Mouse (Mus musculus): ENCODE data around the gene Psmd7.

Psmd7 gene

DNA sequence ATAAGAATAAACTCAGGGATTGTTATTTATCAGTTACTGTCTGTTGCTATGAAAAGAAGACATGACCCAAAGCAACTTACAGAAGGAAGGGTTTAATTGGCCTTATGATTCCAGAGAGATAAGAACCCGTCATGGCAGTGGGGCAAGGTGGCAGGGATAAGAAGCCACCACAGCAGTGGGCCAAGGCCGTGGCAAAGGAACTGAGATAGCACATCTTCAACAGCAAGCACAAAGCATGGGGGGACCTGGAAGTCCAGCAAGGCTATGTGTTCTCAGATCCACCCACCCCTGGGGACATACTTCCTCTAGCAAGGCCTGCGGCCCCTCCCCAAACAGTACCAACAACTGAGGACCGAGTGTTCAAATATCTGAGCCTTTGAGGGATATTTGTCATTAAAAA lies 10.6 kb downstream of the Psmd7 start:
- DNase-seq, result no peak

DNA sequence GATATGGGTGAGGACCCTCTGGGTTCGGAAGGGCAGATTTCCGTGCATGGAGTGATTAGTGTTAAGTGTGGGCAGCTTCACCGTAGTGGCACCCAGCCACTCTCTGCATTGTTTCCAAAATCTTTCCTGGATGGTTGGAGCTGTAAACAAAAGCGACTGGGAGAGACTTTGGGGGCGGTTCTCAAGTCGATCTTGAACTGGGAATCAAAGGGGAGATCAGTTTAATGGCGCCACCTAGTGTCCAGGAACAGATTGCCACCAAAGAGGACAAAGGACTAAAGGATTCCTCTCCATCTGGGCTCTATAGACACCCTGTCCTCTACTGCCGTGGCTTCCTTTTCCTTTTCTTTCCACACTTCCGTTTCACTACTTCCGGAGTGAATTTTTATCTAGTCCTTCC lies 11.6 kb downstream of the Psmd7 start:
- DNase-seq, result peak; percentile 90

DNA sequence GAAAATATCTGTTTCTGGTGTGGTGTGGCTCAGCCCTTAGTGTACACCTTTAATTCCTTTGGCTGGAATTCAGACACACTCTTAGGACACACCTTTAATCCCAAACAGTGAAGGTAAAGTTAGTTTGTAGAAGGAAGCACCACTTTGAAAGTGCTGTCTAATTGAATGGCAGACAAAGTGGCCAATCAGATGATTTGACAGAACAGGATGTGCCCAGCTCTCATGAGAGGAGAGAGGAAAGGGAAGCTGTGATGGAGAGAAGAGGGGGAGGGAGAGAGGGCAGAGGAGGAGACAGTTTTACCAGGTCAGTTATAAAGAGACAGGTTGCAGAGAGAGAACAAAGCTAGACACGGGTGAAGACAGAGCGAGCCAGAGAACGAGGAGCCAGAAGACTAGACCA lies 13.5 kb downstream of the Psmd7 start:
- peak; percentile 18 for DNase-seq

DNA sequence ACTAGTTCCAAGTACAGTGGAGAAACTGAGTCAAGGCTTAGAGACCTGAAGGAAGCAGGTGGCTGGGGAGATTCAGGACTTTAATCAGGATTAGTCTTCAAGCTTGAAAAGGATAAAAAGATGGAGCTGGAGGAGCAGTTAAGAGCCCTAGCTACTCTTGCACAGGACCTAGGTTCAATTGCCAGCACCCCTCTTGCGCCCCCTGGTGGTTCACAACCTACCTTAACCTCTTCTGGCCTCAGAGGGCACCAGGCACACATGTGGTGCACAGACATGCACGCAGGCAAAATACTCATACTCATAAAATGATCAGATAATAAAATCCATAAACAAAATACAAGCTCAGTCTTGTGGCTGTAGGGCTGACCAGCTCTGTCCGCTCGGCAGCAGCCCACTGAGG lies 15.8 kb downstream of the Psmd7 start:
- DNase-seq, result peak; percentile 80

DNA sequence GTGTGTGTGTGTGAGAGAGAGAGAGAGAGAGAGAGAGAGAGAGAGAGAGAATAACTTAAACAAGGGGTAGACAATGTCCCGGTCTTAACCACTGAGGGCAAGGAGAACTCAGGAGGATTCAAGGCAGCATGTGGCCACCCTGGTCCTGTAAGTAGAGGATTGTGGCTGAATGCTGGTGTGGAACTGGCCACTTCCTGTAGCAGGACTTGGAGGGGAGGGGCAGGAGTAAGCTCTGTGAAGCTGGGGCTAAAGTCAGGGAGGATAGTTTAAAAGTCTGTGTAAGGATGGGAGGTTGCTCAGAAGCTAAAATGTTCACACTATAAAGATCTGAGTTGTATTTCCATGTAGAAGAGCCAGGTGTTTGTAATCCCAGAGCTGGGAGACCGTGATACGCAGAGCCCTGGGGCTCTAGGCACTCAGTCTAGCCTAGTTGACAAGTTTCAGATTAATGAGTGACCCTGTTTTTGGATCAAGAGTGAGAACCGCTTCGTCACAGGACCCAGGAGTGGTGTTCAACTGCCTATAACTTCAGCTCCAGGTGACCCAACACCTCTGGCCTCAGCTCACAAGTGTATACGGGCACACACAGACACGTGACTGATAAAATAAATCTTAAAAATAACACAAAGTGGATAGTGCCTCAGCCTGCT lies 16.7 kb downstream of the Psmd7 start:
- DNase-seq, result no peak

DNA sequence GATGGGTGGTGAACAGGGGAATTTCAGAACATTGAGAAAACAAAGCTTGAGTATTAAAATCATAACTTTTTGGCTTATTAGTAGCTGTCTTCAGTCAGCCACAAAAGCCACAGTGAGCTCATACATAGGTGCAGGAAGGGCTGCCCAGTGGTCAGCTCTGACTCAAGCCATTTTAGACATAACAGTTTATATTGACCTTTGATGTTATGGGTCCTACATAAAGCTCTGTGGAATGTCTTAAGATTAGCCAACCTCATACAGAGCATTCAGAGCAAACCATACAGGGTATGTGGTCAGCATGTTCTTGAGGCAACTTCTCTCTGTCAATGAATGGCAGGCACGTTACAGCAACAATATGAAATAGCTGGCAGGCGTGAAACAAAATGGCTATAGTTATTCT lies 17.2 kb downstream of the Psmd7 start:
- DNase-seq, result no peak

DNA sequence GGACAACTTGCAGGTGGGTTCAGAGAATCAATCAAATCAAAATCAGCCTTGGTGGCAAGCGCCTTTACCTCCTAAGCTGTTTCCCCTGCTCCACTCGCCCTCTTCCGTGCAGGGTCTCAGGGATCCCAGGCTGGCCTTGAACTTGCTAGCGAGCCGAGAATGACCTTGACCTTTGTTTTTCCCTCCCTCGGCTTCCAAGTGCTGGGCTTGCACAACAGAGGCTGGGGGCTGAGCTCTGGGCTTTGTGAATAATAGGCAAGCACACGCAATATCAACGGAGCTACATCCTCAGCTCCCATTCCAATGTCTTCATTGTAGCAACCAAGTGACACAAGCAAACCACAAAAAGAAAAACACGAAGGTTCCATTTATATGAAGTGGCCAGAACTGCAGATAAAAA lies 26.1 kb downstream of the Psmd7 start:
- DNase-seq, result no peak

DNA sequence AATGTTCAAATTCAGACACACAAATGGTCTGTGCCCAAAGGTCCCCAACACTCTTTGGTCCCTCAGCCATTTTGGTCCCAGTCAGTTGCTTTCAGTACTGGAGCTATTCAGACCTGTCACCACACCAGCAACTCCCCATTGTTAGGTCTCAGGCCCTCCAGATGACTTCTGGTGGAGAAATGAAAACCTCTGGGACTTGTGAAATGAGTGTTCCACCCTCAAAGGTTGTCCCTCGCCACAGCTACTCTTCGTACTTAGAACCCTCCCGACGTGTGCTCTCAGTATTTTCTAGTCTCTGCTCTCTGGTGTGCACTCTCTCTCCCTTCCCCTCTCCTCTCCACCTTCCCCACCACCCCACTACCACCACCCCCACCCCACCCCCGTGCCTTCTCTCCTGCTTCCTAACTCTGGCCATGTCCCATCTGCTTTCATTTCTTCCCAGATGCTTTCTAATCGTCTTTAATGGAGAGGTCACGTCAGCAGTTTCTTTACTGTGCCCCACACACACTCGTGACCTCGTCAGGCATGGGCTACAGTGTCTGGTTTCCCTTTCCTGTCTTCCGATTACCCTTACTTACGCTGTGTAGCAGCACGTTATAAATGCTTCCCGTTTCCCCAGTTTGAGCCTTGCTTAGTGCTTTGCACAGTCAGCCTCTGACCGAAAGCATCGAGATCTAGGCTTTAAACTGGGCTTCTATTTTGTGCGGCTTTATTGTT lies 27.3 kb downstream of the Psmd7 start:
- DNase-seq, result no peak

DNA sequence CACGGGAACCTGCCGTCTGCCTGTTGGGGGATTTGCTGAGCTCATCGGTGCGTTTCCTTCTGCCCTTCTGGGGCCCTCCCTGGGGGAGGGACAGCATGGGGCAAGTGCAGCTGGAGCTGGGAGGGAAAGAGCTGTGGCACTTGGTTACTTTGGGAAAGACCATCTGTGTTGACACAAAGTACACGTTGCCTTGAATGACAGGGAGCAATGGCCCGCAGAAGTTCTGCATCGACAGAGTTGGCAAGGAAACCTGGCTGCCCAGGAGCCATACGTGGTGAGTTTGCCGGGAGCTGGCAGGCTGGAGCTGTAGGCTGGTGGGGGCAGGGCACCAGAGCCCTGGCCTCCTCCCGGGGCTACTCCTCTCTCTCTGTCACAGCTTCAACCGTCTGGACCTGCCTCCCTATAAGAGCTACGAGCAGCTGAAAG lies 31.7 kb downstream of the Psmd7 start:
- no peak for DNase-seq

DNA sequence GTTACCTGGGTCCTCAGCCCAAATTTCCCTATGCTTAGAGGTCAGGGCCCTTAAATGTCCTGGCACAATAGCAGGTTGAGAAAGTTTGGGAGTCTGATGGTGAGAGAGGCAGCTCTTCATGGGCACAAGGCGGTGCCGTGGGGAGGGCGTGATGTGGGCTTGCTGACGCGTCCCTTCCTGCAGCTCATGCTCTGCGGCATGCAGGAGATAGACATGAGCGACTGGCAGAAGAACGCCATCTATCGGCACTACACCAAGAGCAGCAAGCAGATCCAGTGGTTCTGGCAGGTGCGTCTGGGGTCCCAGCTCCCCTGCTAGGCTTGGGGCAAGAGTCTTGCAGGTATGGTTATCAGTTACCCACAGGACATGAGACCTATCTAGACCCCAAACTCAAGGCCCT lies 33.0 kb downstream of the Psmd7 start:
- no peak for DNase-seq

DNA sequence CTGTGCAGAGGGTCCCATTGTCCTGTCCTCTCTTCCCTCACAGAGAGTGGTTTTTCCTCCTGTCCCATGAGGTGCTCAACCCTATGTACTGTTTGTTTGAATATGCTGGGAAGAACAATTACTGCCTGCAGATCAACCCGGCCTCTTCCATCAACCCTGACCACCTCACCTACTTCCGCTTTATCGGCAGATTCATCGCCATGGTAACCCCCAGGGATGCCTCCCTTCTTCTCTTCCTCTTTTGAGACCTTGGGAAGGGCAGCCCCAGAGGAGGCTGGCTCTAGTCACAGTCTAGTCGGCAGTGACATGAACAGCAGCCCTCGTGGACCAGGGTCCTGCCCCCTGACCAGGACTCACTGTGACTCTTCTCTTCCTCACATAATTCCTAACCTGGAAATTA lies 36.0 kb downstream of the Psmd7 start:
- no peak for DNase-seq

DNA sequence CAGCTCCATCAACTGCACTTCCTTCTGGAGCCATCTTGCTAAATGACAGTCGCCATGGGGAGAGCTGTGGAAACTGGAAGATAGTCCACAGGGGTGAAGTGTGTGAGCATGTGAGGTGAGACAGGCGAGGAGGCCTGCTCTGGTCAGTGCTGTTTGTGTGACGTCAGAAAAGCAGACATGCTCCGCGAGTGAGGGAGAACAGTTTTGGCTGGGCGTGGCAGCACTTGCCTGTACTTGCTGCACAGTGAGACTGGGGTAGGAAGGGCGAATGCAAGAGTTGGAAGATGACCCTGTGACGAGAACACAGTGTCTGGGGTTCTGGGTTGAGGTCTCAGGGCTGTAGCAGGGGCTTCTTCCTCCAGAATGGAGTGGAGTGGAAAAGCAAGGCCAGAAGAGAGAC lies 41.4 kb downstream of the Psmd7 start:
- DNase-seq, result no peak

DNA sequence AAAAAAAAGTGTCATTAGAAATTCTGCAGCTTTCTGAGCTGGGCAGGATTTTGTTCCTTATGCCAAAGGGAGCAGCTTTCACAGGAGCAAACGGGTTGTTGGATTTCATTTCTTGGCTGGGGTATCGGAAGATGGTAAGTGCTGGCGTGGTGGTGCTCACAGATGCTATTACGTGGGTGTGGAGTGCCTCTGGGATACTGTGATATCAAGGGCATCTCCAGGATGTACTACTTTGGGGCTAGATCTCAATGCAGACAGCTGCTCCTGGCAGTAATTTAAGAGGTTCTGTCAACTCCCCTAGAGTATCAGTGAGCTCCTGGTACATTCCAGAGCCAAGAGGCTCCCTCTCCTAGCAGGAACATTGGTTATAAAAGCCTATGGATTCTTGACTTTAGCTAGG lies 42.1 kb downstream of the Psmd7 start:
- DNase-seq, result no peak

DNA sequence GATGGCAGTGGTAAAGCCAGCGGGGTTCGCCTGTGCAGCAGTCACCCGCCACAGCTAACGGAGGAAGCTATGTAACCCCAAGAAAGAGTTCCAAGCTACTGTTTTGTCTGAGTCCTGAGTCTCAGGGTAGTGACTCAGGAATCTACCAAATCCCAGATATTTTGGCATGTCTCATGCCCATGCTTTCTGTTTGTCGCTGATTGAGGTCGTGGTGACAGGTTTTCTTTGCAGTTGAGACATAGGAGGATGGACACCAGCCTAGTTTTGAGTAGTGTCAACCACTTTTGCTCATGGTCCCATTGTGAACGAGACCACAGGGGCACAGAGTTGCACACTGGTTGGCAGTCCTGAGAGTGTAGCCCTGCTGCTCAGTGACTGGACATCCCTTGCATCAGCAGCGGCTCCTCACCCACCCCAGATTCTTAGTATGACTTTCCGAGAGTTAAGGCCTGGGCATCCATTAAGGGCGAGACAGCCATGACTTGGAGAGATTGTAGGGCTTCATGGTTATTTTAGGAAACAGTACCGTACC lies 42.6 kb downstream of the Psmd7 start:
- DNase-seq, result no peak

DNA sequence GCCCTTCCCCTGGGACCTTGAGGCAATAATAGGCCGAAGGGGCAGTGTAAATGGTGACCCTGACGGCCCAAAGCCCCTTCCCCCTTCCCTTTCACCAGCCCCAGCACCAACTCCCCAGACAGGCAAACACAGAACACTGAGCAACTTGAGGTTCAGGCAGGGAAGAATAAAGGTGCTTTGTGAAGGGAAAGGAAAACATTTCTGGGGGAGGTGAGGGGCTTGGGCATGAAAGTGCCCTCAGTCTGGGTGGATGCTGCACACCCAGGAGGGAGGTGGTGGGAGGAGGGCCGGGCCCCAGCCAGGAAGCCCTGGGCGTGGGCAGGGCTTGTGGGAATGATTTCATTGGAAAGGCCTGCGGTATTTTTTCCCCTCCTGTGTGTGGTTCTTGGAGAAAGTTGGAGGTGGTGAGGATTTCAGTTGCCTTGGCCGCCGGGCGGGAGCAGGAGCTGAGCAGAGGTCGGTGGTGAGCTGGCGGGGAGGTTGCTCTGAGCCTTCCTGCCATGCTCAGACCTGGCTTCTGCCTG lies 43.6 kb downstream of the Psmd7 start:
- DNase-seq, result no peak

DNA sequence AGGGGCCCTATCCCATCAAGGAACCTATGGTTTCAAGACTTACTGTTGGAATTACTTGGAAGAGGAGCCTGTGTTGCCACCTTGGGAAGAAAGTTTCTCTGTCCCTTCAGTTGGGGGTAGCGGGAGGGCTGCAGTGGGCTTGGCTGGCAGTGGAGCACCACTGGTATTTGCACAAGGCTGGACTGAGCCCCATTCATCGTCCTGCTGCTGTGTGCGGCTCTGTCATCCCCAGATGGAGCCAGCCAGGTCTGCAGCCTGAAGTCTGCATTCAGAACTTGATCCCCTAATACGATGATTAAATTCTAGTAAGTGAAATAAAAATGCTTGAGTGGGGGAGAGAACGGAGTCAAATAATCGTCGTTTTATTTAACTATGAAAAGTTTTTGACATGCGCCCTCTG lies 44.1 kb downstream of the Psmd7 start:
- no peak for DNase-seq

DNA sequence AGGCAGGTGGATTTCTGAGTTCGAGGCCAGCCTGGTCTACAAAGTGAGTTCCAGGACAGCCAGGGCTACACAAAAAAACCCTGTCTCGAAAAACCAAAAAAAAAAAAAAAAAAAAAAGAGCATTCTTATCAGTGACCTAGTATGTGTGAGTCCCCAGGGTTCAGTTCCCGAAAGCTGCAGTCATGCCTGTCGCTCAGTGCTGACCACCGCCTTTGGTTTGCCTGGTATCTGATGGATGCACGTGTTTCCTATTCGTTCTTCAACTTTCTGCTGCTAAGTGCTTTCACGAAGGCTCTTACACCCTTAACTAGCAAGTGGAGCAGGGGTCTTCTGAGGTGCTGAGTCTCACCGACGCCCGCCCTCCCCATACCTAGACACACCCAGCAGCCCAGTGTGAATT lies 44.5 kb downstream of the Psmd7 start:
- DNase-seq, result no peak

DNA sequence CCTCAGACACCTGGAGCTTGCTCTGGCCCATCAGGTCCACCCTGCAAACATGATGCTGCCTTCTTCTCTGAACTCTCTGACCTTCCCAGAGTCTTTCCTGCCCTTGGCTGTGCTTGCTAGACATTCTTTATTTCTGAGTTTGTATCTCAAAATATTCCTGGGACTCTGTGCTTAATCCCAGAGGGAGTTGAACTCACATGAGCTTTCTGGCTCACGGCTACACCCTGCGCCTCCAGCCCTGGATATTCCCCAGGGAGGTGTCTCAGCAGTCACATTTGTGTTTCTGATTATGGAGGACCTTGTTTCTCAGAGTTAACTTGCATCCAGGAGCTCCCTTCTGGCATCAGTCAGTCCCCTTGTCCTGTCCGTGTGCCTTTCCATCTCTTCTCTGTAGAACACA lies 46.1 kb downstream of the Psmd7 start:
- no peak for DNase-seq

DNA sequence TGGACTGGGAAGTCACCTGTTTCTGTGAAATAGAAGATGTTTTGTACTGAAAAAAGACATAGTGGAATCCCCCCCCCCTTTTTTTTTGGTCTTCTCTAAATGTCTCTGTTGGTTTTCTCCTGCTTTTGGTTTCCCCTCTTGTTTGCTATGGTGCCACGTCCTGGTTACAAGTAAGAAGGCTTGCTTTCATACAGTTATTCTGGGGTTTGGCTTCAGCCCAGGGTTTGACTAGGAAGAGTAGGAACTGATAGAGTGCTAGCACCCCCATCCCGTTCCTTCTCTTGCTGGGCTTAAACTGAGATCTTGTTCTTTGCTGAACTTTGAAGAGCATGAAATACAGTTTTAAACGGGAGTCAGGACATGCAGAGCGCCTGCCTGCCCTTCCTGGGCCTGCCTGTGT lies 46.9 kb downstream of the Psmd7 start:
- DNase-seq, result no peak

DNA sequence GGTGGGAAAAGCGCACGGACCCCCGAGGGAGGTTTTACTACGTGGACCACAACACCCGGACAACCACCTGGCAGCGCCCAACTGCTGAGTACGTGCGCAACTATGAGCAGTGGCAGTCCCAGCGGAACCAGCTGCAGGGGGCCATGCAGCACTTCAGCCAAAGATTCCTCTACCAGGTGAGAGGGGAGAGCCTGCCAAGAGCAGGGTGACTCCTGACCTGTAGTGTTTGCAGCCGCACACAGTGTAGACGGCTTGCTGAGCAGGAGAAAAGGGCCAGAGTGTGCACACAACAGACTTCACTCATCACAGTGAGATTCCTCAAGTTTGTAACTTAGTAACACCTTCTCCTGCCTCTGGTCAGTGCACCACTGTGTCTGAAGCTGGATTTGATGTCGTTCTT lies 47.6 kb downstream of the Psmd7 start:
- no peak for DNase-seq

DNA sequence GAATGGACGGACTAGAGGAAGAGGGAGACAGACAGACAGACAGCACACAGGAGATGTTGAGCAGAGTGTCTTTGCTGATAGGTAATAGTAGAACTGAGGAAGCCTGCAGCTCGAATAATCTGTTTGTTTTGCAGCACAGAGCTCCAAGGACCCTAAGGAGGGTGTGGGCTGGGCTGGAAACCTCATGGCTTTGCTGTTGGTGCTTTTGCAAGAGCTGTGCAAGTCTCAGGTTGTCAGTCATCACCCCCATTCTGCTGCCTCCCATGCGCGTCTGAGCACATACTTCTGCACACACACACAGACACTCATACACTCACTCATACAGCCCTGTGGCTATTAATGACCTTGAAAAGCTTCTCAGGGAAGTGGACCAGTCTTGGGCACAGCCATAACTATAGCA lies 50.8 kb downstream of the Psmd7 start:
- no peak for DNase-seq
